Mouse (Mus musculus) limb, embryonic 13.5 days (tissue): ENCODE data around the gene Lyl1. TPM values are rescaled to one million over a fixed set of nuclear protein-coding genes. Genes with fewer than 3 reads are reported as not detected.

Source experiments
- ATAC-seq: fragments of 200-750 bp; cut with Nextera tagmentation; 2 replicates; pipeline ENCODE4 v1.8.0; 2017; ENCODE audit warnings: low read depth, moderate number of reproducible peaks, moderate TSS enrichment; ENCODE audit not compliant: low FRiP score
- H3K27ac ChIP-seq: fragments of 300-500 bp; sonication (generic); 2 replicates; pipeline ENCODE4 v1.5.1; 2015; ENCODE audit warnings: inconsistent platforms, mild to moderate bottlenecking, moderate library complexity
- H3K27me3 ChIP-seq: fragments of 300-500 bp; sonication (generic); 2 replicates; pipeline ENCODE4 v1.6.1; 2015; ENCODE audit warnings: mild to moderate bottlenecking, inconsistent platforms
- H3K36me3 ChIP-seq: fragments of 300-500 bp; sonication (generic); 2 replicates; pipeline ENCODE4 v1.6.1; 2015; ENCODE audit warnings: inconsistent platforms, mild to moderate bottlenecking, moderate library complexity
- H3K4me1 ChIP-seq: fragments of 300-500 bp; sonication (generic); 2 replicates; pipeline ENCODE4 v1.6.1; 2015; ENCODE audit warnings: inconsistent platforms
- H3K4me2 ChIP-seq: fragments of 300-500 bp; sonication (generic); replicated peaks from 2 replicates; pipeline ENCODE4 v1.6.1; 2015; ENCODE audit warnings: inconsistent platforms, mild to moderate bottlenecking, moderate library complexity
- H3K4me3 ChIP-seq: fragments of 300-500 bp; sonication (generic); 2 replicates; pipeline ENCODE4 v1.5.1; 2015; ENCODE audit warnings: moderate library complexity, mild to moderate bottlenecking, inconsistent platforms
- H3K9ac ChIP-seq: fragments of 300-500 bp; sonication (generic); 2 replicates; pipeline ENCODE4 v1.6.1; 2015; ENCODE audit warnings: mild to moderate bottlenecking, inconsistent platforms
- H3K9me3 ChIP-seq: fragments of 300-500 bp; sonication (generic); 2 replicates; pipeline ENCODE4 v1.6.1; 2016; ENCODE audit warnings: inconsistent platforms
- WGBS: fragments of 180-500 bp; shearing (Covaris S2); methylation state at CpG from one replicate; pipeline ENCODE4 v1.1.7; 2015; 5-methylcytosine and 5-hydroxymethylcytosine counted together
- polyA plus RNA-seq: library from polyadenylated mRNA; unstranded; fragments of >200 nt; fragmentation: Nextera tagmentation; extraction: Ambion mirVana; gene quantifications from 2 replicates; pipeline ENCODE4 v1.2.1, GENCODE M21; 2015

Lyl1 gene
- polyA plus RNA-seq, 1 experiment from 2014 or later: 4.1 TPM

- Histone ChIP-seq H3K9me3 (no peaks in the 10 kb centered on the region), H3K36me3 (no peaks in the 10 kb centered on the region; the same call in none of the 2 replicates), H3K4me1 (peaks cover 99% of the 10 kb centered on the region), H3K27ac (peak overlapping the region; percentile 100), H3K4me3 (0 out of 2 replicates have a peak overlapping the region, but pooled peaks have one; percentile 28), H3K4me2 (peak overlapping the region; percentile 60), H3K9ac (peak overlapping the region; percentile 62), H3K27me3 (0 out of 2 replicates have a peak, but pooled peaks cover 5% of the 10 kb centered on the region)
- WGBS: 32% methylated on average over 13 of the region's 13 CpGs
- no peak for ATAC-seq
Observed at GRCm38 (mm10) chr8:84740895-84741843, 39.9 kb downstream of the Lyl1 start.

GRCm38 (mm10) chr8:84742171-84743053 is 41.2 kb downstream of the Lyl1 start:
- peak overlapping the region; percentile 100 for H3K27ac ChIP-seq
- peak overlapping the region; percentile 28 for H3K4me3 ChIP-seq
- H3K4me2 ChIP-seq: peak overlapping the region; percentile 60
- H3K4me1 ChIP-seq: peaks cover 100% of the 10 kb centered on the region
- no peaks in the 10 kb centered on the region for H3K9me3 ChIP-seq
- no peaks in the 10 kb centered on the region for H3K27me3 ChIP-seq
- H3K36me3 ChIP-seq: peaks cover 7% of the 10 kb centered on the region
- peak; percentile 89 for ATAC-seq
- 4% methylated on average over 32 of the region's 32 CpGs for WGBS
- peak overlapping the region; percentile 62 for H3K9ac ChIP-seq

DNA sequence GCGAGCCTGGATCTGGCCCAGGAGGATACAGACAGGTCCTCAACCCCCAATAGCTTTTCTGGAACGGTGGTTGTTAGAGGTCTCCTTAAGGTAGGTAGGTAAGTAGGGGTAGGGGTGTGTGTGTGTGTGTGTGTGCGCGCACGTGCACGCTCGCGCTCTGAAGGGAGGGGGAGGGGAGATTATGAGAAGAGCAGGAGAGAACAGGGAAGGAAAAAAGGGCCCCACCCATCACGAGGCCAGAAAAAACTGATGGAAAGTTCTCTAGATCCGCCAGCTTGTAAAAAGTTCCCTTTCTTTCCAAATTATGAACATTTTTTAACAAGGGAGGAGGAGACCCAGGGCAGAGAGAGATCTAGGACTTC is 41.8 kb downstream of the Lyl1 start:
- H3K9me3 ChIP-seq: no peaks in the 10 kb centered on the region
- peak overlapping the region; percentile 100 for H3K27ac ChIP-seq
- H3K27me3 ChIP-seq: no peaks in the 10 kb centered on the region
- H3K36me3 ChIP-seq: peaks cover 7% of the 10 kb centered on the region
- H3K9ac ChIP-seq: 0 out of 2 replicates have a peak overlapping the region, but pooled peaks have one; percentile 62
- peaks cover 99% of the 10 kb centered on the region for H3K4me1 ChIP-seq
- peak; percentile 25 for ATAC-seq
- WGBS: 3% methylated on average over 10 of the region's 10 CpGs
- peak overlapping the region; percentile 60 for H3K4me2 ChIP-seq
- peak overlapping the region; percentile 28 for H3K4me3 ChIP-seq

- ATAC-seq: peak; percentile 33
- peak overlapping the region; percentile 60 for H3K4me2 ChIP-seq
- 7% methylated on average over 17 of the region's 17 CpGs for whole genome bisulfite sequencing
- peak overlapping the region; percentile 100 for H3K27ac ChIP-seq
- H3K9ac ChIP-seq: peak overlapping the region; percentile 59
- H3K9me3 ChIP-seq: no peaks in the 10 kb centered on the region
- H3K4me3 ChIP-seq: peak overlapping the region; percentile 28
- H3K36me3 ChIP-seq: peaks cover 7% of the 10 kb centered on the region
- no peaks in the 10 kb centered on the region for H3K27me3 ChIP-seq
- peaks cover 99% of the 10 kb centered on the region for H3K4me1 ChIP-seq
Observed at GRCm38 (mm10) chr8:84743517-84744420, 42.5 kb downstream of the Lyl1 start.

DNA sequence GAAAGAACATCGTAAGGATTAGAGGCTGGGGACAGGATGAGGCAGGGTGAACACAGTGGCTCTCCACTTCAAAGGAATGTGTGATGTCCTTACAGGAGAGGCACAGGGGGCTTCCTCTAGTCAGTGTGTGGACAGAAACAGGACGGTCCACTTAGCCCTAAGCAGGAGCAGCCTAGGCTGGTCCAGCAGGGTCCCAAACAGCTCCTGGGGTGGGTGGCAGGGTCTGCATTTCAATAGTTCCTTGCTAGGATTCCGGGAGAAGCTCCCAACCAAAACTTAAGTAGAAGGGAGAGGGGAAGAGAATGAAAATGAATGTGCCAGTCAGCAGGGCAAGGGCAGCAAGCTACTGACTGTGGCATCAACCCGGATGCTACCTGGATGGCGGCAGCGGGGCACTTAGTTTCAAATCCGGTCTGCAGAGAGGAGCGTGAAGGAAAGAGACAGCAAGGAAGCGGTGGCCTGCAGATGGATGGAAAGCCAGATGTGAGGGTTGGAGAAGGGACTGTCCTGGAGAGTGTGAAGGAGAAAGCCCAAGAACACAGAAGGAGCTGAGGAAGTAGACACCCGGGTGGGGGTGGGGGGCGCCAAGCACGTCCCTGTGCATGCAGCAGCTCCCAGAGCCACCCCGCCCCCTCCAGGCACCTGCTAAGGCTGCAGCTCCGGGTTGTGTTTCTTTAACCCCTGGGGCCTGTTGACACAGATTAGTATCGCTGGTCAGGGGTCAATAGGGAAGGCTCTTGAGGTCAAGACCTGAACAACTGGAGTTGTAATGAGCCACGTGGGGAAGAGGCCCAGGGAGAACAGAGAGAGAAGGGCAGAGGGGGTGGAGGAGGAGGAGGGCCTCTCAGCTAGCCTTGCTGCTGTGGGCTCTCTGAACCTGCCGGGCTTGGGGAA is 44.0 kb downstream of the Lyl1 start:
- H3K4me1 ChIP-seq: peaks cover 99% of the 10 kb centered on the region
- H3K27ac ChIP-seq: peak overlapping the region; percentile 100
- no peaks in the 10 kb centered on the region for H3K27me3 ChIP-seq
- 6% methylated on average over 17 of the region's 17 CpGs for WGBS
- H3K36me3 ChIP-seq: peaks cover 7% of the 10 kb centered on the region
- no peaks in the 10 kb centered on the region for H3K9me3 ChIP-seq
- H3K9ac ChIP-seq: peak overlapping the region; percentile 59
- no peak for ATAC-seq
- peak overlapping the region; percentile 13 for H3K4me3 ChIP-seq
- peak overlapping the region; percentile 60 for H3K4me2 ChIP-seq

GRCm38 (mm10) chr8:84749519-84749918 is 48.3 kb downstream of the Lyl1 start:
- peaks cover 9% of the 10 kb centered on the region; the same call in 1 of the 2 replicates for H3K27me3 ChIP-seq
- peak overlapping the region; percentile 94 for H3K27ac ChIP-seq
- ATAC-seq: 0 out of 2 replicates have a peak, but pooled peaks have one; percentile 32
- WGBS: 37% methylated on average over 16 of the region's 16 CpGs
- H3K4me3 ChIP-seq: 0 out of 2 replicates have a peak overlapping the region, but pooled peaks have one; percentile 4
- H3K9me3 ChIP-seq: no peaks in the 10 kb centered on the region
- peaks cover 32% of the 10 kb centered on the region for H3K36me3 ChIP-seq
- peak overlapping the region; percentile 39; the same call in 1 of the 2 replicates for H3K9ac ChIP-seq
- H3K4me1 ChIP-seq: peaks cover 94% of the 10 kb centered on the region
- peak overlapping the region; percentile 44 for H3K4me2 ChIP-seq

DNA sequence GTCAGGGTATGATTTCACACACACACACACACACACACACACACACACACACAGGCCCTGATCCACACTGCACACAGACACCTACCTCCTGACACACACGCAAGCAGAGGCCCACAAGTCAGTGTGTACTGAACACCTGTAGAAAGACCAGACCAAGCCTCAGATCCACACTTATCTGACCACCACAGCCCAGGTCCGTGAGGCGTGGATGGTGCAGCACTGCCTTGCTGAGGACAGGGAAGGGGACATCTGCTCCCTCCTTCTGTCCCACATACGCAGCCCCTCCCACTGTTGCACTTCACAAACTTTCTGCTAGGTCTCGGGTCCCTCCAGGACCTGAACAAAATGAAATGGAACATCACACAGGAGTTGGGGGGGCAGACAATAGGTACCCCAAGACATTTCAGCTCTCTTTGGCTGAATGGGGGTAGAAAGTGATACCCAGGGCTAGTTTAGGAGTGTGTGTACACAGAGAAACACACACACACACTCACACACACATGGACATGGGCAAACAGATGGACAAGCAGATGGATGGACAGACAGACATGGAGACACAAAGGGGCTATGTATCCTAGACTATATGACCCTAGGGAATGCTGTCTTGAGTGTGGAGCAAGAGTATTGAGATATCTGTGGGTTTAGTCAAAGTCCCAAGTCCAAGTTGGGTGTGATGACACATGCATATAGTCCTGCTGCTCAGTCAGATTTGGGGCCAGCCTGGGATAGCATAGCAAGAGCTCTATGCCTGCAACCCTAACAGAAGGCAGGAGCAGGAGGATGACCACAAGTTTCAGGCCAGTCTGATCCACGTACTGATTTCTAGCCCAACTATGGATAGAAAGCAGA is 51.7 kb downstream of the Lyl1 start:
- ATAC-seq: no peak
- peak overlapping the region; percentile 50; the same call in 1 of the 2 replicates for H3K9ac ChIP-seq
- peaks cover 50% of the 10 kb centered on the region for H3K36me3 ChIP-seq
- 75% methylated on average over 6 of the region's 6 CpGs for WGBS
- H3K27me3 ChIP-seq: peaks cover 9% of the 10 kb centered on the region; the same call in 1 of the 2 replicates
- no peak overlapping the region for H3K27ac ChIP-seq
- H3K4me3 ChIP-seq: no peak overlapping the region
- H3K4me1 ChIP-seq: peaks cover 77% of the 10 kb centered on the region
- no peaks in the 10 kb centered on the region for H3K9me3 ChIP-seq
- no peak overlapping the region for H3K4me2 ChIP-seq
